Mouse (Mus musculus): ENCODE measurements around the gene Raver1. TPM values are rescaled to one million over a fixed set of nuclear protein-coding genes. Genes with fewer than 3 reads are reported as not detected.

Raver1 gene
- polyA plus RNA-seq, 1 experiment, result 20.5 TPM

DNA sequence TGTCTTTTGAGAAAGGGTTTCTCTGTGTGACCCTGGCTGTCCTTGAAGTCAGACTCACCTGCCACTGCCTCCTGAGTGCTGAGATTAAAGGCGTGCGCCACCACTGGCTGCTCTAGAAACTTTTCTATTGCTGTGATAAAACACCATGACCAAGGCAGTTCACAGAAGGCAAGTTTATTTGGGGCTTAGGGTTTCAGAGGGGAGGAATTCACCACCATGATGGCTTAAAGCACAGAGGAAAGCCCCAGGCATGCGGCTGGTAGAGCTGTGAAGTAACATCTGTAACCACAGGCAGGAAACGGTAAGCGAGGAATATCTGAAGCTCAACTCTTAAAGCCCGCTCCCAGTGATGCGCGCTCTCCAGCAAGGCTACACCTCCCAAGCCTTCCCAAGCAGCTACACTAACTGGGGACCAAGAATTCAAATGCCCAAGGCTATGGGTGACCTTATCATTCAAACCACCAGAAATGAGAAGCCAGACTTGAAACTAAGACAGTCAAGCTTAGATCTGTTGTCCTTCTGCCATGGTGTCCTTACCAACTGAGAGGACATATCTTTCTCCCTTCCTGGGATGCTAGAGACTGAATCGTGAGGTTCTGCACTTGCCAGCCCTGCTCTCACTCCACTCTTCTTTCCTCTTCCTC is 41.4 kb upstream of the Raver1 start:
- 18% methylated on average over 9 of the region's 9 CpGs for WGBS
- H3K4me1 ChIP-seq (ENCODE audit: control insufficient read depth, insufficient read depth, low read length), result peaks cover 2% of the 10 kb centered on the region
- TF ChIP-seq POLR2A (IDR thresholded peaks at IDR 0.05; ENCODE audit: borderline replicate concordance, control insufficient read depth, low read depth, low read length), result no peak
- no peak for TF ChIP-seq CTCF (IDR thresholded peaks at IDR 0.05; ENCODE audit: control insufficient read depth, insufficient read depth, low read length)
- no peak overlapping the region for H3K4me3 ChIP-seq (replicated peaks; ENCODE audit: control insufficient read depth, low read depth, low read length)
- H3K27ac ChIP-seq (ENCODE audit: control insufficient read depth, insufficient read depth, low read depth, low read length, poor library complexity), result no peak overlapping the region

DNA sequence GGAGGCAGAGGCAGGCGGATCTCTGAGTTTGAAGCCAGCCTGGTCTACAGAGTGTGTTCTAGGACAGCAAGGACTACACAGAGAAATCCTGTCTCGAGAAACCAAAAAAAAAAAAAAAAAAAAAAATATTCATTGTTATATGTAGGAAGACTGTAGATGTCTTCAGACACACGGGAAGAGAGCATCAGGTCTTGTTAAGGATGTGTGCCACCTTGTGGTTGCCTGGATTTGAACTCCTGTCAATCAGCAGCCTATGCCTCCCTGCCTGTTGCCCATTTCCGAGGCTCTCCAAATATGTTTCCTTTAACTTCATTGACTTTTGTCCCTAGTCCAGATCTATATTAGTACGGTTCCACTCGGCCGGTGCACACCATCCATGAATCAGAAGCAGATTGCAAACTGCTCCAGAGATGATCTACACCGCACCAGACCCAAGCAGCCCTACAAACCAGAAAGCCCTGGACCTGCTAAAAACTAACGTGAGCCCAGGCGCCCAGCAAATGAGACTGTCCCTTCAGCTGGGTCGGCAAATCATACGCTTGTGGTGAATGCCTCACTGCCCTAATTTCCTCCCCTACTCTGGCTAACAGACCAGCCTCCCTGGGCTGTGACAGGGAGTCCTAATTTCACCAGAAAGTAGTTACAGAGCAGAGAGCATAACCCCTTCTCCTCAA is 40.4 kb upstream of the Raver1 start:
- Histone ChIP-seq H3K4me3 (replicated peaks; ENCODE audit: control insufficient read depth, low read depth, low read length) (no peak overlapping the region), H3K4me1 (ENCODE audit: control insufficient read depth, insufficient read depth, low read length) (peaks cover 2% of the 10 kb centered on the region), H3K27ac (ENCODE audit: control insufficient read depth, insufficient read depth, low read depth, low read length, poor library complexity) (no peak overlapping the region)
- 57% methylated on average over 12 of the region's 12 CpGs for WGBS
- no peak for TF ChIP-seq POLR2A (IDR thresholded peaks at IDR 0.05; ENCODE audit: borderline replicate concordance, control insufficient read depth, low read depth, low read length)
- TF ChIP-seq CTCF (IDR thresholded peaks at IDR 0.05; ENCODE audit: control insufficient read depth, insufficient read depth, low read length), result 0 out of 2 replicates have a peak, but pooled peaks have one; percentile 10

DNA sequence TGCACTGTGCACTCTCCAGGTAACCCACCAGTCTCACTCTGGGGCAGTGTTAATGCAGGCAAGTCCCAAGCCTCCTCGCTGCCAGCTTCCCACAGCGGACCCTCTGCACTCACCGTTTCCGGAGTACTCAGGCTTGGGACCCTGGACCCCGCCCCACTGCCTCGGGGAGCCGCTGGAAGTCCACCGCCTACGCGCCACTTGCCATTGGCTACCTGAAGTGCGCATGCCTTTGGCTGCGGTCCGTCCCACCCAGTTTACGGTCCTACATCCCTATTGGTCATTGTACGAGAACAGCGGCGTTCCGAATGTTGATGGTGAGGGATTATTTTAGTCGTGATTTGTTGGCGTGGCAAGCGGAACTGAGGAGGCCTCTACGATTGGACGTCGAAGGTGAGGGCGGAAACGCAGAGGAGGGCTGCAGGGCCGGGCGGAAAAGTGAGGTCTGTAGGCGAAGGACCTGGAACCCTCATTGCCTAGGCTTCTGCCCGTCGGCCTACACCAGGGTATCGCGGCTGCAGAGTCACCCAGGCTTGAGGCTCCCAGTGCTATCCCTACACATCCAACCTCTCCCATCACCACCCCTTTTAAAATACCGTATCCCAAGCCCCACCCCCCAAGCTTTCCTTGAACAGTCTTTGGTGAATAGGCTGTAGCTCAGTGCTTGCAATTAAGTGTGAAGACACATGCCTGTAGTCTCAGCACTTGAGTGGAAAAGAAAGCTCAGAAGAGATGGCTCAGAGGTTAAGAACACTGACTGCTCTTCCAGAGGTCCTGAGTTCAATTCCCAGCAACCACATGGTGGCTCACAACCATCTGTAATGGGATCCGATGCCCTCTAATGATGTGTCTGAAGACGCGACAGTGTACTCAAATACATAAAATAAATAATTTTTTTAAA is 39.5 kb upstream of the Raver1 start, which contains the start of gene Tyk2:
Gene Tyk2, minus strand, starts transcription at position 185 of the 898 bp plus-strand sequence.
- Histone ChIP-seq H3K4me3 (replicated peaks; ENCODE audit: control insufficient read depth, low read depth, low read length) (peak within 1 kb of the TSS; percentile 77), H3K4me1 (ENCODE audit: control insufficient read depth, insufficient read depth, low read length) (peaks cover 2% of the 10 kb centered on the region), H3K27ac (ENCODE audit: control insufficient read depth, insufficient read depth, low read depth, low read length, poor library complexity) (no peak within 1 kb of the TSS)
- TF ChIP-seq POLR2A (IDR thresholded peaks at IDR 0.05; ENCODE audit: borderline replicate concordance, control insufficient read depth, low read depth, low read length), result peak; percentile 73; the same call in 1 of the 2 replicates
- no peak for TF ChIP-seq CTCF (IDR thresholded peaks at IDR 0.05; ENCODE audit: control insufficient read depth, insufficient read depth, low read length)
- 7% methylated on average over 37 of the region's 37 CpGs for WGBS

DNA sequence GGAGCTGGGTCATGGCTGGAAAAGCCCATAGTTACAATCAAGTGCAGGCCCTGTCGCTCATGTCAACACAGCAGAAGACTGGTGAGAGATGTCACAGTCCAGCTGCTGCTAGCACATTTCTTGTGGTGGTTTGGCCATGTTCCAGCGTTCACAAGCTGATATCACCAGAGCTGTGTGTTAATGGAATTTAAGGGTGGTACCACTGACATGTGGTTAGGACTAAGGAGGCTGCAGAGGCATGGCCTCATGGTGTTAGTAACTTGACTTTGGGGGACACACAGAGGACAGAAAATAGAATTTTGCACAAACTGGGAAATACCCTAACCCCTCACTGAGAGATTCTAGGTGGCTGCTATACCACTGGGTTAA is 34.4 kb upstream of the Raver1 start:
- H3K4me1 ChIP-seq (ENCODE audit: control insufficient read depth, insufficient read depth, low read length), result peaks cover 3% of the 10 kb centered on the region; the same call in 1 of the 2 replicates
- WGBS, result 23% methylated on average over 2 of the region's 2 CpGs
- H3K27ac ChIP-seq (ENCODE audit: control insufficient read depth, insufficient read depth, low read depth, low read length, poor library complexity), result no peak overlapping the region
- TF ChIP-seq CTCF (IDR thresholded peaks at IDR 0.05; ENCODE audit: control insufficient read depth, insufficient read depth, low read length) (no peak), POLR2A (IDR thresholded peaks at IDR 0.05; ENCODE audit: borderline replicate concordance, control insufficient read depth, low read depth, low read length) (no peak)
- no peak overlapping the region for H3K4me3 ChIP-seq (replicated peaks; ENCODE audit: control insufficient read depth, low read depth, low read length)

DNA sequence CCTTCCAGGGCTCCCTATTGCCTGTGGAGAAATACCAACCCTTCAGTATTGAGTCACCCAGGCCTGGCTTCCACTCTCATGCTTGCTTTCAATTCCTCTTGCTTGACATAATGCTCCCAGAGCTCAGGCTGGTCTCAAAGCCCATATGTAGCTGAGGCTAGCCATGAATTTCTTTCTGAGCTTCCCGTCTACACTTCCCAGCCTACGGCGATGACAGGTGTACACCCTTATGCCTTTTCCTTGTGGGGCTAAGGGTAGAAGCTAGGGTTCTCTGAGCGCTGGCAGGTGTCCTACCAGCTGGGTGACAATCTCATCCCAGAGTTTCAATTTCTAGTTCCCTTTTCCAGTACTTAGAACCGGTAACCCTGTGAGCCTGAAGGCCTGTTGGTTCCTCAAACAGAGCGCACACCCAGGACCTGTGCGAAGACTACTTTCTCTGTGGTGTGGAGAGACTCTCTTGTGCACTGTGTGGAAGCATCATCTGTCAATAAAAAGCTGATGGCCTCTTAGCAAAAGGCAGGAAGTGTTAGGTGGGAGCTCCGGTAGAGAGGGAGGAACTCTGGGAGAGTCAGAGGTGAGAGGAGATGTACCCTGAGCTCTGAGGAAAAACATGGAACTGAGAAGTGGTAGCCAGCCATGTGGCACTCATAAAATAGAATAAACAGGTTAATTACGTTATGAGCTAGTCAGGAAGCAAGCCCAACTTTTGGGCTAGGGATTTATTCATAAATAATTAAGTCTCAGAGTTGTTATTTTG is 33.9 kb upstream of the Raver1 start:
- Histone ChIP-seq H3K4me3 (replicated peaks; ENCODE audit: control insufficient read depth, low read depth, low read length) (no peak overlapping the region), H3K27ac (ENCODE audit: control insufficient read depth, insufficient read depth, low read depth, low read length, poor library complexity) (no peak overlapping the region; the same call in 1 of the 2 replicates), H3K4me1 (ENCODE audit: control insufficient read depth, insufficient read depth, low read length) (peaks cover 3% of the 10 kb centered on the region; the same call in 1 of the 2 replicates)
- TF ChIP-seq POLR2A (IDR thresholded peaks at IDR 0.05; ENCODE audit: borderline replicate concordance, control insufficient read depth, low read depth, low read length), result no peak
- TF ChIP-seq CTCF (IDR thresholded peaks at IDR 0.05; ENCODE audit: control insufficient read depth, insufficient read depth, low read length), result no peak
- 40% methylated on average over 9 of the region's 9 CpGs for WGBS

DNA sequence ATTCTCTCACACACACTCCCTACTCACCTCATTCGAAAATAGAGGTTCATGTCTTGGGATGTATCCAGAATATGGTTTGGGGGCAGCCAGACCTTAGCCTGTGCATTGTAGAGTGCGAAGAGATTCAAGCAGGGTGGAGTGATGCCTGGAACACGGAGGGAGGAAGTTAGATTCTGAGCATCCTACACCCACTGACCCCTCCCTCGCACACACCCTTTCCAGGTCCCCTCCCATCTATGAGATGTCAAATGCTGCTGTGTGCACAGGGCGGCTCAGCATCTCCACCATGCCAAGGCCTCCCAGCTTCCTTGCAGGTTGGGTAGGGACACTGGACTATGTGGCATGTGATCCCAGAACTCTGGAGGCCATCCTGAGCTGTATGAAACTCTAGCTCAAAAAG is 33.0 kb upstream of the Raver1 start:
- Histone ChIP-seq H3K4me3 (replicated peaks; ENCODE audit: control insufficient read depth, low read depth, low read length) (no peak overlapping the region), H3K27ac (ENCODE audit: control insufficient read depth, insufficient read depth, low read depth, low read length, poor library complexity) (peak overlapping the region; percentile 25; the same call in 1 of the 2 replicates), H3K4me1 (ENCODE audit: control insufficient read depth, insufficient read depth, low read length) (peaks cover 3% of the 10 kb centered on the region; the same call in 1 of the 2 replicates)
- TF ChIP-seq POLR2A (IDR thresholded peaks at IDR 0.05; ENCODE audit: borderline replicate concordance, control insufficient read depth, low read depth, low read length) (no peak), CTCF (IDR thresholded peaks at IDR 0.05; ENCODE audit: control insufficient read depth, insufficient read depth, low read length) (no peak)
- WGBS, result 72% methylated on average over 5 of the region's 5 CpGs

DNA sequence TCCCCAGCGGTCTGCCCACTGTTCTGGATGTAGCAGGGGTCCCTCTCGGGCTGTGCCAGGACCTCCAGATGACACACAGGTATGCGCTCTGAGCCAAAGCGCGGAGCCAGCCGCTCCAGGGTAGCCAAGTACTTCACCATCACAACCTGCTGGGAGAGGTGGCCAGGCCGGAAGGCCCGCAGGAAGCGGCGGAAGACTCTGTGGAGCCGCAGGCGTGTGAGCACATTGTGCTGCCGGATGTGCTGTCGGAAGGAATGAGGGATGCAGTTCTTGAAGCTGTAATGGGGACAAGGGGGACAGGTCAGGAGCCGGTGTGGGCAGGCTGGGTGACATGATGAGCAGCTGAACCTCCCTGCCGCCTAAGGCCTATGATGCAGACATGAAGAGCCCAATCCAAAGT is 29.7 kb upstream of the Raver1 start:
- Histone ChIP-seq H3K4me3 (replicated peaks; ENCODE audit: control insufficient read depth, low read depth, low read length) (no peak overlapping the region), H3K27ac (ENCODE audit: control insufficient read depth, insufficient read depth, low read depth, low read length, poor library complexity) (no peak overlapping the region), H3K4me1 (ENCODE audit: control insufficient read depth, insufficient read depth, low read length) (peaks cover 3% of the 10 kb centered on the region; the same call in 1 of the 2 replicates)
- WGBS, result 92% methylated on average over 16 of the region's 16 CpGs
- TF ChIP-seq CTCF (IDR thresholded peaks at IDR 0.05; ENCODE audit: control insufficient read depth, insufficient read depth, low read length) (no peak), POLR2A (IDR thresholded peaks at IDR 0.05; ENCODE audit: borderline replicate concordance, control insufficient read depth, low read depth, low read length) (no peak)
